Mouse (Mus musculus) forebrain, embryonic 14.5 days (tissue): ENCODE data around the gene Kcnab1. TPM values are rescaled to one million over a fixed set of nuclear protein-coding genes. Genes with fewer than 3 reads are reported as not detected.
A peak's percentile ranks its signal among the peaks of the same experiment; 100 is the strongest.

Experiments
- ATAC-seq: fragments of 200-750 bp; cut with Nextera tagmentation; 2 replicates; pipeline ENCODE4 v1.8.0; 2017; ENCODE audit warnings: mild to moderate bottlenecking, moderate library complexity
- DNase-seq: peaks from one replicate; pipeline ENCODE4 v3.0.0-alpha.2; 2015; ENCODE audit warnings: low spot score
- H3K27ac ChIP-seq: fragments of 300-500 bp; sonication (generic); 2 replicates; pipeline ENCODE4 v1.5.1; 2014; ENCODE audit warnings: low read depth, mild to moderate bottlenecking, control low read depth, low read length, moderate library complexity
- H3K27me3 ChIP-seq: fragments of 300-500 bp; sonication (generic); replicated peaks from 2 replicates; pipeline ENCODE4 v1.6.1; 2014; ENCODE audit warnings: low read length, control low read depth, mixed read lengths; ENCODE audit not compliant: control insufficient read depth, insufficient read depth
- H3K36me3 ChIP-seq: fragments of 300-500 bp; sonication (generic); 2 replicates; pipeline ENCODE4 v1.6.1; 2014; ENCODE audit warnings: low read length, control low read depth; ENCODE audit not compliant: control insufficient read depth, insufficient read depth
- H3K4me1 ChIP-seq: fragments of 300-500 bp; sonication (generic); 2 replicates; pipeline ENCODE4 v1.6.1; 2014; ENCODE audit warnings: antibody characterized with exemption, low read length, control low read depth; ENCODE audit not compliant: control insufficient read depth, insufficient read depth
- H3K4me2 ChIP-seq: fragments of 300-500 bp; sonication (generic); 2 replicates; pipeline ENCODE4 v1.6.1; 2014; ENCODE audit warnings: mild to moderate bottlenecking, control low read depth, low read length
- H3K4me3 ChIP-seq: fragments of 300-500 bp; sonication (generic); 2 replicates; pipeline ENCODE4 v1.5.1; 2014; ENCODE audit warnings: low read depth, low read length, control low read depth
- H3K9ac ChIP-seq: fragments of 300-500 bp; sonication (generic); 2 replicates; pipeline ENCODE4 v1.6.1; 2014; ENCODE audit warnings: mild to moderate bottlenecking, low read length, control low read depth, moderate library complexity
- H3K9me3 ChIP-seq: fragments of 300-500 bp; sonication (generic); replicated peaks from 2 replicates; pipeline ENCODE4 v1.6.1; 2016; ENCODE audit warnings: low read length, control low read depth, mixed read lengths; ENCODE audit not compliant: control insufficient read depth
- WGBS: fragments of 180-500 bp; shearing (Covaris S2); extraction: QIAGEN DNeasy Blood & Tissue Kit; methylation state at CpG from one replicate; pipeline ENCODE4 v1.1.7; 2014; 5-methylcytosine and 5-hydroxymethylcytosine counted together
- polyA plus RNA-seq: library from polyadenylated mRNA; unstranded; fragments of >200 nt; fragmentation: Nextera tagmentation; extraction: Ambion mirVana; gene quantifications from 2 replicates; pipeline ENCODE4 v1.2.1, GENCODE M21; 2014

Kcnab1 gene
- polyA plus RNA-seq, 1 experiment from 2014 or later = 4.1 TPM

GRCm38 (mm10) chr3:65273317-65273716, 164.1 kb downstream of the Kcnab1 start:
- ATAC-seq (no peak), DNase-seq (no peak)
- Histone ChIP-seq H3K27me3 (no peaks in the 10 kb centered on the region), H3K4me2 (no peak overlapping the region), H3K4me3 (no peak overlapping the region), H3K9me3 (no peaks in the 10 kb centered on the region), H3K27ac (no peak overlapping the region), H3K36me3 (no peaks in the 10 kb centered on the region), H3K9ac (no peak overlapping the region), H3K4me1 (no peaks in the 10 kb centered on the region)
- 72% methylated on average over 1 of the region's 1 CpGs for WGBS

GRCm38 (mm10) chr3:65277777-65278176, 168.6 kb downstream of the Kcnab1 start:
- ATAC-seq = 0 out of 2 replicates have a peak, but pooled peaks have one; percentile 20
- H3K9ac ChIP-seq = no peak overlapping the region
- H3K36me3 ChIP-seq = no peaks in the 10 kb centered on the region
- no peak overlapping the region for H3K4me3 ChIP-seq
- no peaks in the 10 kb centered on the region for H3K27me3 ChIP-seq
- peak; percentile 4 for DNase-seq
- no peak overlapping the region for H3K4me2 ChIP-seq
- no peak overlapping the region for H3K27ac ChIP-seq
- WGBS = 64% methylated on average over 10 of the region's 10 CpGs
- no peaks in the 10 kb centered on the region for H3K4me1 ChIP-seq
- no peaks in the 10 kb centered on the region for H3K9me3 ChIP-seq

DNA sequence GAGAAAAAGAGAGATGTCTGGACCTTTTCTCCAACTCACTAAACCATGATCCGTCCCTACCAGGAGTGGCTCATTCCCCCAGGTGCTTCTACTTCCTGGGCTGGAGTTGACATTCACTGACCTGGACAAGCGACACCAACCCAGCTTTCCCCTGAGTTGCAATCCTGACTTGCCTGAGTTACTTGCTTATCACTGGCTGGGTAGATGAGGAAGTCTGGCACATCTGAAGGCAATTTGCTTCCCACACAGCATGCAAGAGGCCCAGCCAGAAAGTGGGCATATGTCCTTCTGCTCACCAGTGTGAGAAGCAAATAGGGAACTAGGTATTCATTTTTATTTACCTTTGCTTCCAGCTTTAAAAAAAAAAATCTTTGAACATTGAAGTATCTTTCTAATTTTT, 174.2 kb downstream of the Kcnab1 start:
- Histone ChIP-seq H3K36me3 (no peaks in the 10 kb centered on the region), H3K4me2 (no peak overlapping the region), H3K4me3 (no peak overlapping the region), H3K9ac (no peak overlapping the region), H3K27ac (no peak overlapping the region), H3K9me3 (no peaks in the 10 kb centered on the region), H3K4me1 (no peaks in the 10 kb centered on the region), H3K27me3 (no peaks in the 10 kb centered on the region)
- no peak for DNase-seq
- no peak for ATAC-seq
- 95% methylated on average over 2 of the region's 2 CpGs for WGBS

GRCm38 (mm10) chr3:65288994-65289393, 179.8 kb downstream of the Kcnab1 start:
- Histone ChIP-seq H3K27ac (no peak overlapping the region), H3K4me1 (no peaks in the 10 kb centered on the region), H3K9ac (no peak overlapping the region), H3K4me3 (no peak overlapping the region), H3K36me3 (no peaks in the 10 kb centered on the region), H3K27me3 (no peaks in the 10 kb centered on the region), H3K4me2 (no peak overlapping the region), H3K9me3 (no peaks in the 10 kb centered on the region)
- DNase-seq (peak; percentile 33), ATAC-seq (no peak)
- 73% methylated on average over 2 of the region's 2 CpGs for WGBS

DNA sequence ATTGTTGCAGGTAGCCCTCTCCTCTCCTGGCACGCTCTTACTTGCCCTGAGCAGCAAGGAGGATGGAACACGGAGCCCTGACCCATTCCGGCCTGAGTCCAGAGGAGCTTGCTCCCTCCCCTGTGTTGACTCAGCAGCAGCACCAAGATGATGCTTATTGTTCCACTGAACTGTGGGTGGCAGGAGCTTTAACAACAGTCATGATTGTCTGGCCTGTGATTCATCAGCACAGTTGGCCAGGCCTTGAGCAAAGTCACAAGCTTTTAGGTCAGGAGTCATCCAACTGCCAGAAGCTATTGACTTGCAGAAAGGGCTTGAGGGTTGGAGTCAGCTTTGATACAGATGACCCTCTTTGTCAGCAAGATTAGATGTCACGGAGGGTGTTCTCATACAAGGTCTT, 187.8 kb downstream of the Kcnab1 start:
- no peak overlapping the region for H3K4me2 ChIP-seq
- no peaks in the 10 kb centered on the region for H3K4me1 ChIP-seq
- H3K36me3 ChIP-seq = no peaks in the 10 kb centered on the region
- no peaks in the 10 kb centered on the region for H3K9me3 ChIP-seq
- H3K27ac ChIP-seq = no peak overlapping the region
- 33% methylated on average over 4 of the region's 4 CpGs for WGBS
- no peaks in the 10 kb centered on the region for H3K27me3 ChIP-seq
- H3K4me3 ChIP-seq = no peak overlapping the region
- H3K9ac ChIP-seq = no peak overlapping the region
- ATAC-seq (no peak), DNase-seq (no peak)

GRCm38 (mm10) chr3:65299205-65299604, 190.0 kb downstream of the Kcnab1 start:
- WGBS = 79% methylated on average over 4 of the region's 4 CpGs
- H3K27ac ChIP-seq = no peak overlapping the region
- H3K4me3 ChIP-seq = no peak overlapping the region
- H3K4me1 ChIP-seq = peaks cover 2% of the 10 kb centered on the region; the same call in 1 of the 2 replicates
- H3K4me2 ChIP-seq = no peak overlapping the region
- no peaks in the 10 kb centered on the region for H3K27me3 ChIP-seq
- H3K36me3 ChIP-seq = no peaks in the 10 kb centered on the region
- no peak overlapping the region for H3K9ac ChIP-seq
- no peaks in the 10 kb centered on the region for H3K9me3 ChIP-seq
- ATAC-seq (no peak), DNase-seq (no peak)

GRCm38 (mm10) chr3:65301531-65301930, 192.3 kb downstream of the Kcnab1 start:
- DNase-seq (no peak), ATAC-seq (no peak)
- H3K4me2 ChIP-seq = no peak overlapping the region
- no peak overlapping the region for H3K27ac ChIP-seq
- no peaks in the 10 kb centered on the region for H3K9me3 ChIP-seq
- H3K27me3 ChIP-seq = no peaks in the 10 kb centered on the region
- WGBS = 38% methylated on average over 3 of the region's 3 CpGs
- H3K9ac ChIP-seq = no peak overlapping the region
- H3K36me3 ChIP-seq = no peaks in the 10 kb centered on the region
- peaks cover 2% of the 10 kb centered on the region; the same call in 1 of the 2 replicates for H3K4me1 ChIP-seq
- H3K4me3 ChIP-seq = no peak overlapping the region

DNA sequence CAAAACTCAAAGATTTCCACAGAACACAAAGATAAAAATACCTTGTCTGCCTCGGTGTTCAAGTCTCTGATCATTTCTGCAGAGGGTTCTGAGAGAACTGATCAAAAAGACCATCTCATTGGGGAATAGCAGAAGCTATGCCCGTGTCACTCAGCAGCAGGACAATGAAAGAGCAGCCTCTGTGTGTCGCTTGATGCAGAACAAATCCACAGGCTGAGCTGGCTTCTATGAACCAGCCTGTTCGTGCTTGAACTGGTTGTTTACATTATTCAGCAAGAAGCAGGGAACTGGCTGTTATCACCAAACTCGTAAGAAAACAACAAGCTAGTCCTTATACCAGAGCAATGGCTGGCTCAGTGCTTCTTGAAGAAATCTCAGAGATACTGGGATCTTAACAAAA, 193.4 kb downstream of the Kcnab1 start:
- WGBS = 7% methylated on average over 5 of the region's 5 CpGs
- H3K4me3 ChIP-seq = no peak overlapping the region
- H3K36me3 ChIP-seq = no peaks in the 10 kb centered on the region
- peak; percentile 66 for ATAC-seq
- peak; percentile 50 for DNase-seq
- no peak overlapping the region for H3K9ac ChIP-seq
- H3K4me2 ChIP-seq = no peak overlapping the region
- peaks cover 2% of the 10 kb centered on the region; the same call in 1 of the 2 replicates for H3K4me1 ChIP-seq
- H3K27me3 ChIP-seq = no peaks in the 10 kb centered on the region
- no peak overlapping the region for H3K27ac ChIP-seq
- no peaks in the 10 kb centered on the region for H3K9me3 ChIP-seq

- H3K27ac ChIP-seq = no peak overlapping the region
- no peaks in the 10 kb centered on the region for H3K4me1 ChIP-seq
- ATAC-seq (no peak), DNase-seq (no peak)
- WGBS = 57% methylated on average over 6 of the region's 6 CpGs
- no peak overlapping the region for H3K9ac ChIP-seq
- no peaks in the 10 kb centered on the region for H3K36me3 ChIP-seq
- no peaks in the 10 kb centered on the region for H3K9me3 ChIP-seq
- H3K4me3 ChIP-seq = no peak overlapping the region
- H3K4me2 ChIP-seq = no peak overlapping the region
- H3K27me3 ChIP-seq = no peaks in the 10 kb centered on the region
Measured at GRCm38 (mm10) chr3:65315837-65316236, 206.7 kb downstream of the Kcnab1 start.
